Mouse (Mus musculus): Measurements from ENCODE around the gene Ncan. TPM values are rescaled to one million over a fixed set of nuclear protein-coding genes. Genes with fewer than 3 reads are reported as not detected.

The Ncan gene
- polyA plus RNA-seq, 1 experiment, result 0.04 TPM

DNA sequence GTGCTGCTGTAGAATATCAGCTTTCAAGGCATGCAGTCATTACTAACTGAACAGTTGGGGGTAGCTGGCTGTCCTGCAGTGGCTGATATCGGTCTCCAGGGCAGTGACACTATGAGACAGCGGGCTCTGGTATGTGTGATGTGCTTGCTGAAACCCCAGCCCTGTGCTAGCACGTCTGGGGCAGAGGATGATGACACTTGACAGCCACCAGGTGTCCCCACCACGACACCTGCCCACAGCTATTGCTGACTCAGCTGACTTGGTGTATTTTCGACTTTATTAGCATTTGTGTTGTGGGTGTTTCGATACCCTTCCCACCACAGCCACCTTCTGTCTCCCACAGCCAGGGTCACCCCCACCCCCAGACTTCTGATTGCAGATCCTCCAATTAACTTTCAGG, 16.2 kb downstream of the Ncan start:
- Histone ChIP-seq H3K4me1 (ENCODE audit: control insufficient read depth, insufficient read depth, insufficient read length) (no peaks in the 10 kb centered on the region), H3K36me3 (ENCODE audit: control insufficient read depth, insufficient read depth, low read length) (no peaks in the 10 kb centered on the region), H3K27ac (ENCODE audit: insufficient read depth, low read length) (no peak overlapping the region), H3K4me3 (ENCODE audit: extremely low read depth, insufficient read depth, insufficient read length) (no peak overlapping the region), H3K27me3 (ENCODE audit: control insufficient read depth, insufficient read depth, low read length) (no peaks in the 10 kb centered on the region)
- TF ChIP-seq CTCF (IDR thresholded peaks at IDR 0.05; ENCODE audit: extremely low read depth, insufficient read depth, insufficient read length, insufficient replicate concordance) (peak; percentile 89; the same call in 1 of the 2 replicates), POLR2A (IDR thresholded peaks at IDR 0.05; ENCODE audit: low read depth, low read length) (no peak)
- DNase-seq (ENCODE audit: low read depth in 1 of 2, low spot score in 2 of 2), result peak; percentile 39 to 59
- WGBS, result 8% methylated on average over 6 of the region's 6 CpGs

DNA sequence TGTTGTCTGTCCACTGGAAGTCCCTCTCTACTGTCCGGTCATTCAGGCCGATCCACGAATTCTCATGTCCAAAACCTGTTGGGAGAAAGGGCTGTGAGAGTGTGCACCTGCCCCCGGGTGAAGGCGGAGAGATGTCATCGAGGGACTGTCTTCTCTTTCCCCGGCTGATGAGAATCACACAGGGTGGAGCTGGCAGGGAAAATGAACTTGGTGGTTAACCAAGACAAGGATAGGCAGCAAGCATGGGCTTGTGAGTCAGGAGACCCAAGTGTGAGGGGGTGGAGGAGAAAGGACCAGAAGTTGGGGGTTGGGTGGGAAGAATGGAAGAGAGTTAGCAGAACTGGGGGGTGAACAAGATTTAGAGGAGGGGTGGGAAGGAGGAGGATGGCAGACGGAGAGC, 20.4 kb downstream of the Ncan start:
- no peak for TF ChIP-seq CTCF (IDR thresholded peaks at IDR 0.05; ENCODE audit: extremely low read depth, insufficient read depth, insufficient read length, insufficient replicate concordance)
- no peak for TF ChIP-seq POLR2A (IDR thresholded peaks at IDR 0.05; ENCODE audit: low read depth, low read length)
- H3K27me3 ChIP-seq (ENCODE audit: control insufficient read depth, insufficient read depth, low read length), result no peaks in the 10 kb centered on the region
- H3K36me3 ChIP-seq (ENCODE audit: control insufficient read depth, insufficient read depth, low read length), result no peaks in the 10 kb centered on the region
- no peak overlapping the region for H3K27ac ChIP-seq (ENCODE audit: insufficient read depth, low read length)
- no peak for DNase-seq (ENCODE audit: low read depth in 1 of 2, low spot score in 2 of 2)
- H3K4me1 ChIP-seq (ENCODE audit: control insufficient read depth, insufficient read depth, insufficient read length), result no peaks in the 10 kb centered on the region
- H3K4me3 ChIP-seq (ENCODE audit: extremely low read depth, insufficient read depth, insufficient read length), result no peak overlapping the region
- 79% methylated on average over 8 of the region's 8 CpGs for WGBS

DNA sequence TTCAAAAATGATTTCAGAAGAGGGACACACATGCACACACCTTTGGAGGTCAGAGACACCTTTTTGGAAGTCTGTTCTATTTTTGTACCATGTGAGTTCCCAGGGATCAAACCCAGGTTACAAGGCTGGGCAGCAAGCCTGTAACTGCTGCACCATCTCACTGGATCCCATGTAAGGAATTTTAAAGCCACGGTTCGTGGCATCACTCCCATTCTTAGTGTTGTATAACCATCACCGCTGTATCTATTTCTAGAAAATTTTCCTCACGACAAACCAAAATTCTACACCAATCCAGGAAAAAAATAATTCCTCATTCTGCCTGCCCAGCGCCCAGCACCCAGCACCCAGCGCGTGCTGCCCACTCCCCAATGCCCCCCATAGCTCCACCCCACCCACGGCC, 21.4 kb downstream of the Ncan start:
- H3K4me3 ChIP-seq (ENCODE audit: extremely low read depth, insufficient read depth, insufficient read length), result no peak overlapping the region
- 68% methylated on average over 8 of the region's 8 CpGs for WGBS
- no peak overlapping the region for H3K27ac ChIP-seq (ENCODE audit: insufficient read depth, low read length)
- H3K36me3 ChIP-seq (ENCODE audit: control insufficient read depth, insufficient read depth, low read length), result no peaks in the 10 kb centered on the region
- no peak for DNase-seq (ENCODE audit: low read depth in 1 of 2, low spot score in 2 of 2)
- no peaks in the 10 kb centered on the region for H3K4me1 ChIP-seq (ENCODE audit: control insufficient read depth, insufficient read depth, insufficient read length)
- TF ChIP-seq POLR2A (IDR thresholded peaks at IDR 0.05; ENCODE audit: low read depth, low read length) (no peak), CTCF (IDR thresholded peaks at IDR 0.05; ENCODE audit: extremely low read depth, insufficient read depth, insufficient read length, insufficient replicate concordance) (no peak)
- no peaks in the 10 kb centered on the region for H3K27me3 ChIP-seq (ENCODE audit: control insufficient read depth, insufficient read depth, low read length)

DNA sequence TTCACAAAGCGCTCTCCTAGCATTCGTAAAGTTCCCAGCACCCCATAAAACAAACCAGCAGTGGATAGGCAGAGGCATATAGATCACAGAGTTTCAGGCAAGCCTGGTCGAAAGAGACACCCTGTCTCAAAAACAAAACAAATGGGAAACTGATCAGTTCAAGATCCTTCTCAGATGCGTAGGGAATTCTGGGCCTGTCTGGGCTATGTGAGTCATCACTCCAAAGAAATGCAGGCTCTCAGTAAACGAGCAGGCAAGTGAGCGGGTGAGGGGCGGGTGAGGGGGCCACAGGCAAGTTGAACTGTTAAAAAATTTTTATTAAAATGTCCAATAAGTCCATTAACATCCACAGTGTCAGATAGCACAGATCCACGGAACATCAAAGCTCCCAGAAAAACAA, 27.9 kb downstream of the Ncan start:
- peaks cover 1% of the 10 kb centered on the region; the same call in 1 of the 2 replicates for H3K27me3 ChIP-seq (ENCODE audit: control insufficient read depth, insufficient read depth, low read length)

DNA sequence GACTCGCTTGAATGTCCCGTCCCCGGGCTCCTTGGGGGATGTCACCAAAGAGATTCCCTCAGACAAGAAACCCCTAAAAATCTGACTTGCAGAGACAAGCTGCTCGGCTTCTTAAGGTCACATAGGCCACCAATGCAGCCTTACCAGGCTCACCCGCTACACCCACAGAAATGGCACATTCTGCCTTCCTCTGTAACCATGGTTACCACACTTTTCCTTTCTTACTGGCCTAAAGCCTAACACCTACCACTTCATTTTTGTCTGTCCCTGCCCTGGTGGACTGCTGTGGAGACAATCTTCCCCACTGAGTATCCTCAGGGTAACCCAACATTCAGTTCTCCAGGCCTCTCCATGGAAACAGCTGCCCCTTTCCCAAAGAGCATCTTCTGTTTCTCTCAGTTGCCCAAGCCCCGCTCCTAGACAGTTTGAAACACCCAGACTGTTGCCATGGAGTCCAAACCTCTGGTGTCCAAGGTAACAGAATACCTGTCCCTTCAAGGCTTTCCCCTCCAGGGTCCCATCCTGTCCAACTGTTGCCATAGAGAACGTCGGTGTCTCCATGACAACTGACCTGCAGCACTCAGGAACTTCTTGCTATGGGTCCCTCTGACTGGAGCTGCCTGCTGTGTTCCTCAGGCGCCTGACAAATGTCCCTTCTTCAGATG, 31.2 kb downstream of the Ncan start:
- peaks cover 8% of the 10 kb centered on the region for H3K27me3 ChIP-seq (ENCODE audit: control insufficient read depth, insufficient read depth, low read length)
- no peak for TF ChIP-seq CTCF (IDR thresholded peaks at IDR 0.05; ENCODE audit: extremely low read depth, insufficient read depth, insufficient read length, insufficient replicate concordance)
- no peak for TF ChIP-seq POLR2A (IDR thresholded peaks at IDR 0.05; ENCODE audit: low read depth, low read length)
- DNase-seq (ENCODE audit: low read depth in 1 of 2, low spot score in 2 of 2), result no peak
- H3K27ac ChIP-seq (ENCODE audit: insufficient read depth, low read length), result no peak overlapping the region
- no peaks in the 10 kb centered on the region for H3K36me3 ChIP-seq (ENCODE audit: control insufficient read depth, insufficient read depth, low read length)
- H3K4me3 ChIP-seq (ENCODE audit: extremely low read depth, insufficient read depth, insufficient read length), result no peak overlapping the region
- WGBS, result 71% methylated on average over 9 of the region's 9 CpGs
- peaks cover 3% of the 10 kb centered on the region; the same call in 1 of the 2 replicates for H3K4me1 ChIP-seq (ENCODE audit: control insufficient read depth, insufficient read depth, insufficient read length)

More for the DNA sequence above, 27.9 kb downstream of the Ncan start:
- H3K36me3 ChIP-seq (ENCODE audit: control insufficient read depth, insufficient read depth, low read length), result no peaks in the 10 kb centered on the region
- TF ChIP-seq CTCF (IDR thresholded peaks at IDR 0.05; ENCODE audit: extremely low read depth, insufficient read depth, insufficient read length, insufficient replicate concordance), result no peak
- no peak for TF ChIP-seq POLR2A (IDR thresholded peaks at IDR 0.05; ENCODE audit: low read depth, low read length)
- H3K27ac ChIP-seq (ENCODE audit: insufficient read depth, low read length), result no peak overlapping the region
- 82% methylated on average over 8 of the region's 8 CpGs for WGBS
- DNase-seq (ENCODE audit: low read depth in 1 of 2, low spot score in 2 of 2), result no peak
- peaks cover 3% of the 10 kb centered on the region; the same call in 1 of the 2 replicates for H3K4me1 ChIP-seq (ENCODE audit: control insufficient read depth, insufficient read depth, insufficient read length)
- no peak overlapping the region for H3K4me3 ChIP-seq (ENCODE audit: extremely low read depth, insufficient read depth, insufficient read length)

DNA sequence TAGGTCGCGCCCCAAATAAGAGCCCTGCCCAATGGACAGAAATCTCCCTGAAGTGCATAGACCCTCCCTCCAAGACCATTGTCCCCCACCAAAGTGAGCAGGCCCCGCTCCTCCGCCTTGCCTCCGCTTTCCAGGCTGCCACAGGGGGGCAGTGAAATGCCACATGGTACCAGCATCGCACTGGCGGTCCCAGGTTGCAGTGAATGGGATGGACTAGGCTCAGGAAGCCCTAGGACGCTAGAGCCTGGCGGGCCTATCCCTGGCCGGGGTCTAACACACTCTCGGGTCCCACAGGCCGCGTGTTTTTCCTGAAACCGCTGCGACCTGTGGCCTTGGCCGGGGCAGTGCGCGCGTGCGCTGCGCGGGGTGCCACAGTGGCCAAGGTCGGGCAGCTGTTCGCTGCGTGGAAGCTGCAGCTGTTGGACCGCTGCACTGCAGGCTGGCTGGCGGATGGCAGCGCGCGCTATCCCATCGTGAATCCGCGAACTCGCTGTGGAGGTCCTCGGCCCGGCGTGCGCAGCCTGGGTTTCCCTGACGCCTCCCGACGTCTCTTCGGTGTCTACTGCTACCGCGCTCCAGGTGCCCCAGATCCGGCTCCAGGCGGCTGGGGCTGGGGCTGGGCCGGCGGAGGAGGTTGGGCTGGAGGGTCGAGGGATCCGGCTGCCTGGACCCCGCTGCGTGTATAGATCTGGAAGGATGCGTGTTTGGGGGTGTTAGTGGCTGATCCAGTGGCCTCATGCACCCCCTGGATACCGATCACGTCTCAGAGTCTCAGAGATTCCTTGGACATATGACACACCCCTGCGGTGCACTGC, 32.6 kb downstream of the Ncan start:
- peaks cover 5% of the 10 kb centered on the region; the same call in 1 of the 2 replicates for H3K4me1 ChIP-seq (ENCODE audit: control insufficient read depth, insufficient read depth, insufficient read length)

More for the DNA sequence above, 32.6 kb downstream of the Ncan start:
- H3K27me3 ChIP-seq (ENCODE audit: control insufficient read depth, insufficient read depth, low read length), result peaks cover 12% of the 10 kb centered on the region
- H3K27ac ChIP-seq (ENCODE audit: insufficient read depth, low read length), result no peak overlapping the region
- WGBS, result 10% methylated on average over 56 of the region's 56 CpGs
- peak in 1 of 2 experiments; percentile 17 for DNase-seq (ENCODE audit: low read depth in 1 of 2, low spot score in 2 of 2)
- H3K4me3 ChIP-seq (ENCODE audit: extremely low read depth, insufficient read depth, insufficient read length), result no peak overlapping the region
- TF ChIP-seq CTCF (IDR thresholded peaks at IDR 0.05; ENCODE audit: extremely low read depth, insufficient read depth, insufficient read length, insufficient replicate concordance), result peak; percentile 51; the same call in 1 of the 2 replicates
- no peak for TF ChIP-seq POLR2A (IDR thresholded peaks at IDR 0.05; ENCODE audit: low read depth, low read length)
- no peaks in the 10 kb centered on the region for H3K36me3 ChIP-seq (ENCODE audit: control insufficient read depth, insufficient read depth, low read length)
